Mouse (Mus musculus): ENCODE data around the gene Trpm1.

Trpm1 gene

GRCm38 (mm10) chr7:64289416-64289815, 135.8 kb downstream of the Trpm1 start:
- no peak for DNase-seq (ENCODE audit: low spot score)

DNA sequence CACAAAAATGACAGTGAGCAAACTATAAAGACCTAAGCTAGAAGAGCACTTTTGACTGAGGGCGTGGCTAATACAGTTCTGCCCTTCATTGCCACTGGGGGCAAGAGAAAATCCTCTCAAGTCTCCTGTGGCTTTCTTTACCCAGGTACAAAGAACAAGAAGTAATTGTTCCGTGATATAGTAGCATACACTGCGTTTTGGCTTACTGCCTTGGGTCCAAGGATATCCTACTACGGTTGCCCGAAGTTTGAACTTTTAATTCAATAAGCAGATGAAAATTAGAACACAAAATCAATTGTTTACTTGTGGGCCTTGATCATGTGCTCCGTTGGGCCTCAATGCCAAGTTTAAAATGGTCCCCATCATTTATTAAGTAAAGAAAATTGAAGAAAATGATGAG, 136.8 kb downstream of the Trpm1 start:
- DNase-seq (ENCODE audit: low spot score): no peak

- DNase-seq (ENCODE audit: low spot score): no peak
Observed at GRCm38 (mm10) chr7:64291722-64292121, 138.1 kb downstream of the Trpm1 start.

- no peak for DNase-seq (ENCODE audit: low spot score)
Observed at GRCm38 (mm10) chr7:64296286-64297010, 142.8 kb downstream of the Trpm1 start.

- DNase-seq (ENCODE audit: low spot score): no peak
Observed at GRCm38 (mm10) chr7:64310241-64310640, 156.6 kb downstream of the Trpm1 start.

GRCm38 (mm10) chr7:64310756-64311155, 157.1 kb downstream of the Trpm1 start:
- DNase-seq (ENCODE audit: low spot score): no peak

DNA sequence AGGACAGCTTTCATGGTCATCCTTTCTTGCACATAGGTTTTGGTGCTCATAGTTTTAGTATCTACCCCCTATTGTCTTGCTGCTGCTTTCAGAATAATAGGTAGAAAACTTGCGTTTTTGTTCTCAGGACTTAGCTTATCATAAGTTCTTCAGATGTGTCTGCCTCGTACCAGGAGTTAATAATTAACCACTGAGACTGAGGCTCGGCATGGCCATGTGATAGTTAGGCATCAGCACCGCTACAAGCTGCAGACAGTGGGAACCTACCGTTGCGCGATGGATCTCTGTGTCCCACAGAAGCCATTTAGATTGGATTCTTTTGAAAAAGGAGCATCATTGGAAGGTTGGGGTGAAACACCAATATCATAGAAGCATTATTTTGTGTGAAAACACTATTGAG, 159.2 kb downstream of the Trpm1 start:
- DNase-seq (ENCODE audit: low spot score): no peak
